ENCODE assay signal across 8 mouse cellular contexts in the genomic region with DNA sequence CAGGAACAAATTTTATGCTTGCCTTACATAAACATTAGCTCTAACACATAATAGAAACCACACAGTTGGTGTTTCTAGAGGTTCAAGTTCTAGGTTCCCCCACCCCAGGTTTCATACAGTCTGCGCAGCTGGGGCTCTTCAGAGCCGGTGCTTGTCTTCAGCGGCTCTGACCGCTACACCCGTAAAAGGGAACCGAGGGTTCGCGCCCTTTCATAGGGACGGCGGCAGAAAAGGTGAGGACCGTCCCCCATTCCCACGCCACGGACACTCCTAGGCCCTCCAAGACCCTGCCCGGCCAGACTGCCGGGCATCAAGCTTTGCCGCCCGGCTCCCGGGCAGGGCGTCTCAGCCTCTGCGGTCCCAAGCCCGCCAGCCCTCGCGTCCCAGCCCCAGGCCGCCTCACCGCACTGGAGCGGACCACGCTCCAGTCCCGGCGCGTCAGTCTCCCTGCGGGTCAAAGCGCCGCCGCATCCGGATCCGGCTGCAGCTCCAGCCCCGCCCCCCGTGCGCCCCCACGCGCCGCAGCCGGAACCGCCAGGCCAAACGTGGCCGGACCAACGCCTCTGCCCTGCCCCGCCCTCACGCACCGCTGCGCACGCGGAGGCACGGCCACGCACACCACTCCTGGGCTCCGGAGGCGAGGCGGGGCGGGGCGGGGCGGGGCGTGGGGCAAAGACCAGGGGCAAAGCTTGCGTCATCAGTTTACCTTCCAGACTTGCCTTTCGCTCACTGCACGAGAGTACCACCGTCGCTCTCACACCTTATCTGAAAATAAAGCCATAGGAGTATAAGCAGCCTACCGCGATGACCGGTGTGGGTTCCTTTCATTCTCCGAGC. TPM values are rescaled to one million over a fixed set of nuclear protein-coding genes. Genes with fewer than 3 reads are reported as not detected.
DNase-seq lines count a peak whose midpoint lies in the region; ATAC-seq lines count a peak whose summit lies in the region.

No protein-coding gene starts in this region.

- peak overlapping the region; percentile 88 for H3K27ac ChIP-seq in intestine, embryonic 15.5 days

- peak; percentile 97 for DNase-seq in adrenal gland, adult 2 months
- peak; percentile 92 for DNase-seq in embryo, embryonic 11 days
- DNase-seq in gastrocnemius, postnatal 25 days, result peak; percentile 95
- peak; percentile 83 to 87 for DNase-seq in left cerebral cortex, postnatal 14 days (ENCODE audit: low spot score in 2 of 2)
- DNase-seq in right cerebral cortex, postnatal 25 days, result peak; percentile 91
- DNase-seq in urinary bladder, postnatal 36 days (ENCODE audit: low spot score in 2 of 2), result peak; percentile 86 to 92

- H3K4me2 ChIP-seq in intestine, embryonic 15.5 days (replicated peaks), result peak overlapping the region; percentile 66

- no peaks in the 10 kb centered on the region for H3K36me3 ChIP-seq in intestine, embryonic 15.5 days

- H3K4me1 ChIP-seq in intestine, embryonic 15.5 days (replicated peaks), result 0 out of 2 replicates have a peak, but pooled peaks cover 6% of the 10 kb centered on the region

- peak overlapping the region; percentile 74 for H3K4me3 ChIP-seq in intestine, embryonic 15.5 days (replicated peaks)

- H3K9me3 ChIP-seq in intestine, embryonic 15.5 days, result no peaks in the 10 kb centered on the region

- intact Hi-C loops in left cerebral cortex, postnatal 14 days (cut with DNase I), result no loop called here

- WGBS in intestine, embryonic 15.5 days, result under 1% methylated on average over 67 of the region's 71 CpGs

- peak overlapping the region; percentile 79 for H3K9ac ChIP-seq in intestine, embryonic 15.5 days

- ATAC-seq in intestine, embryonic 15.5 days, result peak; percentile 98
- peak; percentile 86 for ATAC-seq in megakaryocyte-erythroid progenitor cell, adult 5-6 weeks (replicated peaks; ENCODE audit: low FRiP score, low TSS enrichment, poor library complexity, severe bottlenecking)

- no peaks in the 10 kb centered on the region for H3K27me3 ChIP-seq in intestine, embryonic 15.5 days (replicated peaks)

RNA-seq across cellular contexts. Expression of gene Gnpnat1, which starts 16.1 kb away (rescaled TPM):
- 10 to 100 TPM; 27.0 to 29.4 TPM for total RNA-seq in adrenal gland, adult 2 months (2021)
- 1.3 and 1.8 TPM in 2 replicates for polyA plus RNA-seq in adrenal gland, adult 2 months (2012; rRNA removed)
- 1 to 10 TPM; 9.2 to 9.7 TPM for total RNA-seq in gastrocnemius, postnatal 25 days (2021)
- polyA plus RNA-seq in intestine, embryonic 15.5 days (2015; fragmentation: Nextera tagmentation; extraction: Ambion mirVana), result 60.0 and 69.2 TPM in 2 replicates
- 10 to 100 TPM; 12.3 to 12.7 TPM for total RNA-seq in left cerebral cortex, postnatal 14 days (2021)
- total RNA-seq in megakaryocyte-erythroid progenitor cell, adult 5-6 weeks (2014; fragmentation: Nextera tagmentation), result 11.8 and 21.3 TPM in 2 replicates
- total RNA-seq in megakaryocyte-erythroid progenitor cell, adult 5-6 weeks (2017), result 14.5 and 23.6 TPM in 2 replicates

RNA-seq across cellular contexts. Expression of gene Styx, which starts 37.7 kb away (rescaled TPM):
- total RNA-seq in adrenal gland, adult 2 months (2021), result 10 to 100 TPM; 26.2 to 28.1 TPM
- 22.3 and 24.1 TPM in 2 replicates for polyA plus RNA-seq in adrenal gland, adult 2 months (2012; rRNA removed)
- total RNA-seq in gastrocnemius, postnatal 25 days (2021), result 10 to 100 TPM; 47.3 to 62.4 TPM
- 52.6 and 56.9 TPM in 2 replicates for polyA plus RNA-seq in intestine, embryonic 15.5 days (2015; fragmentation: Nextera tagmentation; extraction: Ambion mirVana)
- total RNA-seq in left cerebral cortex, postnatal 14 days (2021), result 10 to 100 TPM; 14.7 to 16.8 TPM
- 29.3 and 34.1 TPM in 2 replicates for total RNA-seq in megakaryocyte-erythroid progenitor cell, adult 5-6 weeks (2014; fragmentation: Nextera tagmentation)
- 24.5 and 48.4 TPM in 2 replicates for total RNA-seq in megakaryocyte-erythroid progenitor cell, adult 5-6 weeks (2017)

RNA-seq across cellular contexts. Expression of gene Psmc6, which starts 59.0 kb away (rescaled TPM):
- 100 to 1,000 TPM; 104 to 142 TPM for total RNA-seq in adrenal gland, adult 2 months (2021)
- polyA plus RNA-seq in adrenal gland, adult 2 months (2012; rRNA removed), result 4.5 and 5.7 TPM in 2 replicates
- 100 to 1,000 TPM in 1 of 2 experiments, 10 to 100 TPM in 1; 95.6 to 107 TPM for total RNA-seq in gastrocnemius, postnatal 25 days (2021)
- 129 and 148 TPM in 2 replicates for polyA plus RNA-seq in intestine, embryonic 15.5 days (2015; fragmentation: Nextera tagmentation; extraction: Ambion mirVana)
- 10 to 100 TPM; 94.4 to 96.0 TPM for total RNA-seq in left cerebral cortex, postnatal 14 days (2021)
- 152 and 178 TPM in 2 replicates for total RNA-seq in megakaryocyte-erythroid progenitor cell, adult 5-6 weeks (2014; fragmentation: Nextera tagmentation)
- total RNA-seq in megakaryocyte-erythroid progenitor cell, adult 5-6 weeks (2017), result 234 and 305 TPM in 2 replicates

Comparison
In these comparisons a context has a peak if more than half of its experiments do, and no peak if none do; other contexts are left out.
1. Peak in every context shown above with its lines: DNase-seq, ATAC-seq, H3K4me3 ChIP-seq and H3K27ac ChIP-seq.